Mouse (Mus musculus) heart, adult 11 months (tissue): ENCODE measurements at regions not wholly inside any gene's neighbourhood (a gene's known extent, or its start where the extent isn't known, plus 50 kb on each side); places are given as distances from the start of the nearest gene placed in this dataset.

ENCODE experiments used
- DNase-seq: peaks from one replicate; pipeline ENCODE4 v3.0.0; 2022

DNA sequence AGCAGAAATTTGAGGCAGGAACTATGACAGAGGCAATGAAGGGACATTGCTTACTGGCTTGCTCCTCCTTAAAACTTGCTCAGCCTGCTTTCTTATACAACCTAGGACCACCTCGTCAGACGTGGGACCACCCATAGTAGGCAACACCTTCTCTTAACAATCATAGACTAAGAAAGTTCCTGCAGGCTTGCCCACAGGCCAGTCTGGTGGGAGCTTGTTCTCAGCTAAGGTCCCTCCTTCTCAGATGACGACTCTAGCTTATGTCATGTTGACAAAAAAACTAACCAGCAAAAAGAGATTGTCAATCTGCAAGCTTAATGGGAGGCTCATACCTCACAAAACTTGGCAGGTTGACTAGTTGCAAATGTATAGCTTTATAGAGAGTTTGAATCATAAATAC lies 56.5 kb upstream of the Lsm6 start:
- no peak for DNase-seq

GRCm38 (mm10) chr8:78889708-78890107 lies 68.8 kb upstream of the Lsm6 start:
- peak; percentile 74 for DNase-seq

DNA sequence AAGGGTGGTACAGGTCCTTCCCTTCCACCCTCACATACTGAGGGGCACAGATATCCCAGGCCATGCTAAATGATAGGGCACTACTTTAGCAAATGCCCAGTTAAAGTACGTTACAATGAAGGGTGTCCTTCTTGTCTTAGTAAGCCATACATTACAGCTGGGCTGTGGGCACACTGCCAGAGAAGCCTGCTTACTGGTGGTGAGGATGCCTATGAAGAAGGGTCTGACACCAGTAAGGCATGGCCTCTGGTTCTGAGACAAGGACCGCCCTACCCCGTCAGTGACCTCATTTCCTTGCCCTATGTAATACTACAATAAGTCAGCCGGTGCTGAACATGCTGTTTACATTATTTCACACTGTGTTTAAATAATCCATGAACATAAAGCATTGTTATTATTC lies 69.6 kb upstream of the Lsm6 start:
- DNase-seq, result peak; percentile 66

DNA sequence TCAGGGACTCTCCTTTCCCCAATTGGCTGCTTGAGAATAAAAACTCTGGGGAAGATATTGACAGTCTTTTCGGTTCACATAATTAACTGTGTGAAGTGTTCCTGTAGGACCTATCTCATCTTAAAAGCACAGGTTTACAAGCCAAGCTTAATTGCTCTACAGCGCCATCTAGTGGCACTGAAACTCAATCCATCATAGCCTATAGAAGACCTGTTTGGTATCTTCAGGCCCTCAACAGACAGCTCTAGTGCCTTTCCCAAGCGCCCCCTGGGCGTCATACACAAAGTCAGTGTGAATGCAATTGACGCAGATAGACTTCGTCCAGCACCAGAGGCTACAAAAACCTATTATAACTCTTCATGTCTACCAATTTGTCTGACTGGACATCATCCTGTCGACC lies 78.9 kb upstream of the Lsm6 start:
- peak; percentile 82 for DNase-seq

DNA sequence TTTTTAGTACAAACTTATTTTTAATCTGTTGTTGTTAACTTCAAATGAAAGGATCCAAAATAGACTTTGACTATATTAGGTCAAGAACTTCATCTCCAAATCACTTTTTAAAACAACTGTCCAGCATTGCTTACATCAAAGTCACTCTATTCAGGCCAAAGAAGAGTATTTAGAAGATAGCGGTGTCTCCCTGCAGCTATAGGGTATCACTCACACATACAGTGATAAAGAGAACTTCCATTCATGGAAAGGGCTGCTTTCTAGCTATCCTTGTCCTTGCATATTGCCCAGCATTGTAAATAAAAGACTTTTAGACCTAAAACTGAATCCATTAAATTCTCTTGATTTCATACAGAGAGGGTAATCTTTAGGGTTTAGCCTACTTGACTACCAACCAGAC lies 82.1 kb upstream of the Lsm6 start:
- DNase-seq, result no peak

DNA sequence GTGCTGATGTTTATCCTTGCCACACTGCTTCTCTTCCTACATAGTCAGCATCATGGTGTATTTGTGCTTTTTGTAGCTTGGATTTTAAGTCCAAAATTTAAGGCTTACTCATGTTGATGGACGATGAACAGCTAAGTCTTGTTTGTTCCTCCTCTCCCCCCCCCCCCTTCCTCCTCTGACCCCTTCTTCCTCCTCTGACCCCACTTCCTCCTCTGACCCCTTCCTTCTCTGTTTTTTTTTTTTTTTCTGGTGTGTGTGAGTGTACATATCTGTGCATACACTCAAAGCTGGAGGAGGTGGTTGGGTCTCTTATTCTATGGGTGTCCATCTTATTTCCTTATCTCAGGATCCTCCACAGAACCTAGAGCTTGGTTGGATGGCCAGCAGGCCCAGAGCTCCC lies 87.0 kb upstream of the Lsm6 start:
- no peak for DNase-seq

DNA sequence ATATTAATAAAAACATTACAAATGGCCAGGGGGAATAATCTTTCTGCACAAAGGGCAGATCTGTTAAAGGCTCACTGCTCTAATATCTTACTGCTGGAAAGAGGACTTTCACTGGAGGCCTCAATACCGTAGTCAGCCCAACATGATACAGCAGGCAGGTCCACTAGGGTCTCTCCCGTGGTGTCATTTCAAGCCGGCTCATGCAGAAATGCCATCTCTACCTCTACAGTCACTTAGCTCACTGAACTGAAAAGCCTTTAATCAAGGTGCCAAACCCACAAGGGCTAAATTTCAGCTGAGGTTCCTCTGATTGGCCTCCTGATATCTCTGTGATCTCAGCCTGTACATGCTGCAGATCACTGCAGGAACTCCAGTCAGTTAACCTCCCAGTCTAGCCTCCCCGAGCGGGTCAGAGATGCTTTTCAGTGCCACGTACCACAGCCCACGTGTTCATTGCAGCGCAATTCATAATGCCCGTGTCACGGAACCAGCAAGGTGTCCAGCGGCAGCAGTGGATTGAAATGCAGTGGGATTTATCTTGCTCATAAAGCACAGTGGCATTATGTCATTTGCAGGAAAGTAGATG lies 90.4 kb upstream of the Lsm6 start:
- DNase-seq, result peak; percentile 31

- no peak for DNase-seq
Observed at GRCm38 (mm10) chr8:78912470-78912869, 91.5 kb upstream of the Lsm6 start.

GRCm38 (mm10) chr8:78913823-78914222 lies 92.9 kb upstream of the Lsm6 start:
- no peak for DNase-seq

GRCm38 (mm10) chr8:78930610-78931397 lies 97.4 kb upstream of the Zfp827 start:
- DNase-seq, result peak; percentile 83

GRCm38 (mm10) chr8:78932069-78932468 lies 96.2 kb upstream of the Zfp827 start:
- DNase-seq, result peak; percentile 60

DNA sequence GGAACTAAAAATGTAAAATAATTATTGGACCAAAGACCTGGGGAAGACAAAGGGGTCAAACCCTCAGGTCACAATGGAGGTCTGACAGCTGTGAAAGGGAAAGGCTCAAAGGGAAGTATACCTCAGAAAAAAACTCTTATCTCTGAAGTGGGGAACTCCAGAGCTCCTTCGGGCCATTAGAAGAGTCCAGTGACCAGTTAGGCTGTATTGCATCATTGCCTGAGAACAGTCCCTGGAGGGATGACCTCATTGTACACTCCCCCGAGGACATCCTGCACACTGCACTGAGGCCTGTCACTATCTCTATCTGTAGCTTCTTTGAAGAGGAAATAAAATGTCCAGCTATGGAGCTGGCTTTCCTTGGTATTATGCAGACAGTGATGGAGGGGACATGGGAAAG lies 88.2 kb upstream of the Zfp827 start:
- peak; percentile 89 for DNase-seq

DNA sequence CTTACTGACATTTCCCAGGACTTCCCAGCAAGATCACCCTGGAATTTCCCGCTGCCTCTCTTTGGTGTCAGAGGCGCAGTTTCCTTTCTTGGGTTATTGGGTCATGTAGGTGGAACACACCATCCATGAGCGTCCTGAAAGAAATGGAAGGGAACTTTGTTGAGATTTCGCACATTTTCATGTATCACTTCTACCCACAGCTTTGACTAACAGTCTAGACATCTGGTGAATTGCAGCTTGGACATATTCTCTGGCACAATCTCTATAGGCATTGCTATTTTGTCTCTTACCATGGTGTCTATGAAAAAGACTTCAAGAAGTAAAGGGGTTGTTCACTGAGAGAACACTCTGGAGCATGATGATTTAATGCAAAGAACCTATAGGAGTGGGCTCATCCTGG lies 86.7 kb upstream of the Zfp827 start:
- DNase-seq, result peak; percentile 19

DNA sequence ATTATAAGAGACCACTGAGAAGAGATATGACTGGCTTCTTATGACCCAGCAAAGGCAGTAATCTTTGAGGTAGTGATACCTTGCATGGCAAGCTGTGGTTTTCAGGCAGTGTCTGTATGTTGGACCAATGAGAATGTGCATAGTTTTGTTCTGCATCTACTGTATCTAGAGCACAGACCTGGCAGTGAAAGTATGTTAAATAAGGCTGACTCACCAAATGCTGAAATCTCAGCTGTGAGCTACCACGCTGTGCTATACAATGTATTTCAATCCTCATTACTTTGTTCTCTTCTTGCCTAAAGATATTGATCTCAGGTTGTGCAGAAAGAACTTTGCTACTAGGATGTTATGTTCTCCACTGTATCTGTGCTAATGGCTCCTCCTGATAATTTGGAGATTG lies 83.9 kb upstream of the Zfp827 start:
- no peak for DNase-seq

DNA sequence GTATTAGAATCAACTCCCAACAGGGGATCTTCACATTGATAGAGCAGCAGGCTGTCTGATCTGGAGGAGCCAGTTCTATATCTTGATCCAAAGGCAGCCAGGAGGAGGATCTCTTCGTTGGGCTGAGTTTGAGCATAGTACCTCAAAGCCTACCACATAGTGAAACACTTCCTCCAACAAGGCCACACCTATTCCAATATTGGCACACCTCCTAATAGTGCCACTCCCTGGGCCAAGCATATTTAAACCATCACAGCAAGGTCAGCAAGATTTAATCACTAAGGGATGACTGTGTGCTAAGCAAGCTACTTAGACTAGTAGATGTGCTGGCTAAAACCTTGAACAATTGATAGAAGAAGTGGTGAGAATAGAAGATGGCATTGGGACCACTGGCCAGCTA lies 82.6 kb upstream of the Zfp827 start:
- DNase-seq, result no peak

DNA sequence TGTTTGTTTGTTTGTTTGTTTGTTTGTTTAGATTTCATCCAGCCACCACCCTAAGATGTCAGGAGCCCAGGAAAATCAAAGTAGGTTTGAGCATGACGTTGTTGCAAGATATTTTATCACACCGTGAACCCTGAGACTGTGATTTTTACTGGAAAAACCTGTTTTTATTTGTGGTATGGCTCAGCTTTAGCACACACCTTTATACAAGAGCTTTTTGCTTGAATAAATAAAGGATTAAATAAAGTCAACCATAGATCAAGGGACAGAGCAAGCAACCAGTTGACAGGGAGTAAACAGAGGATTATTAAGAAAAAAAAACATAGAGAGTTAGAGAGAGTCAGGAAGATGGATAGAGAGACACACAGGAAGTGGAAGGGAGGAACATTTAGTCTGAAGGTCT lies 82.2 kb upstream of the Zfp827 start:
- DNase-seq, result no peak

- DNase-seq, result no peak
Observed at GRCm38 (mm10) chr8:78975034-78975433, 53.2 kb upstream of the Zfp827 start.
